ENCODE assay signal across 11 mouse cellular contexts in the genomic region with DNA sequence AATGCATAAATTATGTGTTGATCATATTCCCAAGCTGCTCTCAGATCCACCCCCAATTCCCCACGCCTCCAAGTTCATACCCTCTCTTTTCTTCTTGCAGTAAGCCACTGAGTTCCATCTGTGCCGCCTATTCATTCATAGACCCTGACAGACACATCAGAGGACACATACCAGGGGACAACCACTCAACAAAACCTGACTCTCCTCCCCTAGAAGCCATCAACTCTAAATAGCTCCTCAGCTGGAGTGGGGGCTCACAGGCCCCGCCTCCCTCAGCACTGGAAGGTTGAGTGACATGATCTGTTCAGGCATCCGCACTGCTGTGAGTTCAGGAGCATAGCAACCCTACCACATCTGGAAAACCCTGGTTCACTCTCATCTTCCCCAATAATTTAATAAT.
"Had no signal": no experiment of that assay in that cellular context is flagged by ENCODE, and none has a peak within 500 bp of the region (broad histone marks: within the 10 kb centered on the region; RNA-seq: fewer than 3 reads in every experiment).

No protein-coding gene starts in this region.

- DNase-seq: kidney, postnatal 10 days; kidney, postnatal 4 days; liver; liver, embryonic 13.5 days; liver, postnatal 0 days; thymus, postnatal 4 days had no signal

- H3K36me3 ChIP-seq: limb, embryonic 12.5 days; liver, embryonic 13.5 days; lung, embryonic 15.5 days; neural tube, embryonic 12.5 days had no signal

- H3K9ac ChIP-seq: limb, embryonic 12.5 days; liver, embryonic 13.5 days; liver, postnatal 0 days; lung, embryonic 15.5 days; neural tube, embryonic 12.5 days had no signal

- H3K4me3 ChIP-seq: layer of hippocampus, adult 2 months; limb, embryonic 12.5 days; liver, embryonic 13.5 days; lung, embryonic 15.5 days; neural tube, embryonic 12.5 days had no signal

- ATAC-seq: liver, postnatal 0 days had no signal

- H3K4me1 ChIP-seq: lung, embryonic 15.5 days had no signal

- H3K9me3 ChIP-seq: limb, embryonic 12.5 days; liver, embryonic 13.5 days; lung, embryonic 15.5 days; neural tube, embryonic 12.5 days had no signal

- H3K4me2 ChIP-seq: limb, embryonic 12.5 days; liver, embryonic 13.5 days; lung, embryonic 15.5 days; neural tube, embryonic 12.5 days had no signal

- H3K27ac ChIP-seq: layer of hippocampus, adult 2 months; limb, embryonic 12.5 days; liver, embryonic 13.5 days; lung, embryonic 15.5 days; neural tube, embryonic 12.5 days; stomach, postnatal 0 days had no signal

- H3K27me3 ChIP-seq: limb, embryonic 12.5 days; liver, embryonic 13.5 days; lung, embryonic 15.5 days; neural tube, embryonic 12.5 days had no signal
